Mouse (Mus musculus) kidney, adult 9 months (tissue): ENCODE measurements at regions not wholly inside any gene's neighbourhood (a gene's known extent, or its start where the extent isn't known, plus 50 kb on each side); places are given as distances from the start of the nearest gene placed in this dataset.

ENCODE experiments used
- DNase-seq: peaks from one replicate; pipeline ENCODE4 v3.0.0; 2022

DNA sequence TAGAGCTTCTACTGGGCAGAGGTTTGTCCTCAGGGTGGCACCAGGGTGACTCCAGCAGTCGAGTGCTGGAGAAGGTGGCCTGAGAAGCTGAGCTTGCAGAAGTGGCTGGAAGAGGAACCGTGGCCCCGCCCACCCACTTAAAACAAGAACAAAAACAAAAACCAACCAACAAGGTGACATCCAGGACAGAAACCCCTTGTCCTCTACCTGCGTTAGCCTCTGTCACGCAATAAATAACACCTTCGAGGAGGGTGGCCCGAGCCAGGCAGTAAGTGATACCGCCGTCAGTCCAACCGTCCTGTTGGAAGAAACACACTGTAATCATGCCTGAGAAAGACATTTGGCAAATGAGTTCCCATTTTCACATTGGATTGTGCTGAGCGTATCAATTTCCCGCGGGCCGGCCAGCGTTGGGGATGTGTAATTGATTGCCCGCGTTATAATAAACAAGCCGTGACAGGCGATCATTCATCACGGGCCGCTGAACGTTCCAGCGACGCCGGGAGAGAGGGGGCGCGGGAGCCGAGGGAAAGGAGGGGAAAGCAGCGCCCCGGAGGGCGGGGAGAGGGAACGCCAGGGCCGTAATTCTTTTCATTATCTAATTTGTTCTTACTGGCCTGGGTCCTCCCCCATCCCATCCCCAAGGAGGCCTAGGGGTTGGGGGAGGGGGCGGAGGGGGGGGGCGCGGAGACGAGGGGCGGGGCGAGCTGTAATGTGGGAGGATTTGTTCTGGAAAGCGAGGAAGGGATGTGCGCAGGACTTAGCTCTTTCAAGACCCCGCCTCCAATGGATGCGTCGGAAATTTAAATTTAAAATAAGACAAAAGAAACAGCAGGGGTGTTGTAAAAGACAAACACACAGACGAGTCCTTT is 135.6 kb downstream of the 2410131K14Rik start:
- peak; percentile 57 for DNase-seq

GRCm38 (mm10) chr5:118381294-118381675 is 136.3 kb downstream of the 2410131K14Rik start:
- DNase-seq = peak; percentile 68

DNA sequence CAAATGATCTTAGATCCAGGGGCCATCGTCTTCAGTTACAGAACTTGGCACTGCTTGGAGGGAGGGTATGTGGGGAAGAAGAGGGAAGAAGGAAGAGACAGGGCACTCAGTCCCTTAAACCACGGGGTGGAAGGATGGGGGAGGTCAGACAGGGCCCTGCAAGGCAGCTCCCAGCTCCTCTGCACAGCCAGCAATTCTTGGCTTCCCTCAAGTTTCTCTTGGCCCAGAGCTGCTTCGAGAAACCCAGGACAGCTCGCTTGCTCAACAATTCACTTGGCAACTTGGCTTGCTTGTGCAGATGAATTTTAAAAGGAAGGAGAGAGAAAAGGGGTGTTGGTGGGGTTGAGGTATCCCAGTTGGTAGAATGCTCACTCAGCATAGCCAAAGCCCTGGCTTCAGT is 141.1 kb downstream of the 2410131K14Rik start:
- DNase-seq = peak; percentile 18

GRCm38 (mm10) chr5:118388419-118388818 is 143.4 kb downstream of the 2410131K14Rik start:
- no peak for DNase-seq

DNA sequence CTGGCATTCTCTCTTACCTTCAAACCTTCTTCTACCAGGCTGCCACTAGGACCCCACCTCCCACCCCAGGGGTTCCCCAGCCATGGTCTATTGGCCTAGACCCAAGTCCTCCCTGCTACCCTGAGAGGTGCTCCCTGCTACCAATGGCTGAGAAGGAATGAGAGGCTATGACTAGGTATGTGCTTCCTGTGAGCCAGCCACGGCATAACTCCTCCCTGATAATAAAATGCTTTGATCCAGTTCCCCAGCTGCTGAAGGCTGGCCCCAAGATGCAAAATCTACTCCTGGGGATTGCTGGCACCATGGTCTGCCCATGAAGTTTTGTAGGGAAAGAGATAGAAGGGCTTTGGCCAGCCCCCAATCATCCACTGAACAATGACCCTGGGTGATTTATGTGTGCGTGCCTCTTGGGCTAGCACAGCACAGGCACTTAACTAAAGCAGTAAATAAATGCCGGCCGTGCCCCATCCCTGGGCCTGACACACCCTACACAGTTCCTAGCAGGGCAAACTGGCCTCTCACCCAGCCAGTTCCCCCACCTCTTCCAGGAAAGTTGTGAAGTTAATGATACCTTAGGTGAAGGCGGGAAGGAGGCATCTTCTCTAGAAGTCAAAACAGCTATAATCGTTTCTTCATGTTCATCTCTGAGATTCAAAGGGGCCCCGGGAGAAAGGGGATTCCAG is 145.8 kb downstream of the 2410131K14Rik start:
- no peak for DNase-seq

DNA sequence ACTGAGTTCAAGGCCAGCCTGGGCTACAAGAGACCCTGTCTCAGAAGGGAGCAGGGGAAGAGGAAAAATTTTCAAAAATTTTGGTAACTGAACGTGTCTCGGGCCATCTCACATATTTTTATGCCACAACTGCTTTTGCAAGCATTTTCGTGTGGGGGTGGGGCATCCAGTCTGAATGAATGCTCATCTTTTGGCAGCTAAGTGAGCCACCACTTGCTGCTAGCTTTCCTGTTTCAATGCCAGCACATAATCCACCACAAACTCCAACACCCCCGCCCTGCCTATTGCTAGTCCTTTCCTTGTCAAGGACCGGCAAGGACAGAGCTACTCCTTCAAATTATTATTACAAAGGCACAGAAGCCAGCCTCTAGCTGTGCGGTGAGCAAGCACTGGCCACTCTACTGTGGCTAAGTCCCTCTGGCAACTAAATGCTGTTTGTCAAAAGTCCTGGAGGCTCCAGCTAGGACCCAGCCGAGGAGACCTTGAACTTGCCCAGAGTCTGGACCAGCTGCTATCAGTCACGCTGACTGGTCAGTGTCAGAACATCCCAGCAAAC is 148.0 kb downstream of the 2410131K14Rik start:
- DNase-seq = no peak

- DNase-seq = no peak
These were observed 149.0 kb downstream of the 2410131K14Rik start for GRCm38 (mm10) chr5:118394051-118394450.

GRCm38 (mm10) chr5:118396004-118396725 is 151.1 kb downstream of the 2410131K14Rik start:
- no peak for DNase-seq

DNA sequence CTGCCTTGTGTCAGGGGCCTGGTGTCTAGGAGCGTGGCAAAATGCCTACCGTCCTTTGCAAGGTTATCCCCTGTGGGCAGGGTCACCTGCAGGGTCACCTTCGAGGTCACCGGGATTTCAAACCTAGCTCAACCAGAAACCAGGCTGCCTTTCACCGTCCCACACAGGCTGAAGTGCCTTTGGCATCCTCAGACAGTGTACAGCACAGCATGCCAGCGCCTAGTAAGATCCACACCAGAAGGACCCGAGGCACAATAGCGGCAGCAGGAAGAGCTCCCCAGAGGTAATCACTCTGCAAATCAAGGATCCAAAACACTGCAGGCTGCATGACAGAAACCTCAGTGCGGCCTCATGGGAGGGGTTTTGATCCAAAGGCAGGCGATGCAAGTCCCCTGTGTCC is 155.9 kb downstream of the 2410131K14Rik start:
- DNase-seq = no peak

- no peak for DNase-seq
These were observed 156.1 kb upstream of the Med13l start for GRCm38 (mm10) chr5:118404398-118404797.

- DNase-seq = no peak
These were observed 155.1 kb upstream of the Med13l start for GRCm38 (mm10) chr5:118405421-118405820.

DNA sequence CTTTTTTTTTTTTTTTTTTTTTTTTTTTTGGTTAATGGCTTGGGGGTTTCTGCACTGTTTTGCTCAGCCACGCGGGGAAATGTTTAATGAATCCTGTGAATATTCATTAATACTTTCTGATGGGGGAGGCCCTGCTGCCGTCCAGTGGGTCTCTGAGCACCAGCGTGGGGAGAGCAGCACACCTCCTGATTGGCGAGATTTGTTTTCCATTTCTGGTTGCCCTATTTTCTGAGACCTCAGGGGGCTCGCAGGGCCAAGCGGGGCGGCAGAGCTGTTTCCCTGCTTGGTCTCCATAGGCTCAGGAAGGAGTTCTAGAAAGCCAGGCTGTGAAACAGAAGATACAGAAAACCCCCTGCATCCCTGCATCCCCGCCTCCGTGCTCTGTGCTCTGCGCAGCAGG is 153.0 kb upstream of the Med13l start:
- DNase-seq = no peak

GRCm38 (mm10) chr5:118407973-118408372 is 152.5 kb upstream of the Med13l start:
- DNase-seq = no peak

DNA sequence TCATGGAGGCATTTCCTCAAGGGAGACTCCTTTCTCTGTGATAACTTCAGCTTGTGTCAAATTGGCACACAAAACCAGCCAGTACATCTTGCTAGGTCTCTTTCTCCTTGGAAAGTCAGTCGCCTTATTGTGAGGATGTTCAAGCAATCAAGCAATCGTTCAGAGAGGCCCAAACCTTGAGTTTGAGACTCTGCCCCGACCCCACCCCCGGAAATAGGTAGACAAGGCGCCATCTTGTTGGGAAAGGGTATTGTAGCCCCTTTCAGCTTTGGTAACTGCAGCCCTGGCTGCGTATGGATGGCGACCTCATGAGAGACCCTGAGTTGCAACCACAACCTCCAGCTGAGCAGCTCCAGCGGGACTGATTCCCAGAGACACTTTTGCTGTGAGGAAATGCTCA is 151.7 kb upstream of the Med13l start:
- no peak for DNase-seq

GRCm38 (mm10) chr5:118413428-118414282 is 146.8 kb upstream of the Med13l start:
- DNase-seq = peak; percentile 73

DNA sequence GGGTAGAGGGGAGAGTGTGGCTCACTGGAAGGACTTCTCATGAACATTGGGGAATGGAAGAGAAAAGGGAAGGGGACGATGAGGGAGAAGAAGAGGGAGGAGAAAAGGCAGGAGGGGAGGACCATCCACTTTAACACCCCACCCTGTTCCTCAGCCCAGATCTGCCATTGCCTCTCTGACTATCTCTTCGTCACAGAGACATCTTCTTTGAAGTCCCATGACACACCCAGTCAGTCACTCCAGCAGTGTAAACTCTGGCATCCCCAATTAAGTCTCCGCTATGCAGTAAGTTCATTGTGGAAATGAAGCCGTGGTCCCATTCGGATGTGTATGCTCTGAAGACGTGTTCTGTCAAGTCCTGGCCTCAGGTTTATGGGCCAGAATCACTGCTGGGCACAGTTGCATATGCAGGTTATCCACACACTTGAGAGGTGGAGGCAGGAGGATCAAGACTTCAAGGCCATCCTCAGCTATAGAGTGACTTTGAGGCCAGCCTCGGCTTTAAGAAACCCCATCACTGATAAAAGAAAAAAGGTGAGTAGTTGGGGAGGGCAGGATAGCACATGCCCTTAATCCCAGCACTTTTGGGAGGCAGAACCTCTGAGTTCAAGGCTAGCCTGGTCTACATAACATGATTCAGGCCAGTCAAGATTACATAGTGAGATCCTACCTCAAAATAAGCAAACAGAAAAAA is 141.0 kb upstream of the Med13l start:
- no peak for DNase-seq

- DNase-seq = peak; percentile 35
These were observed 138.3 kb upstream of the Med13l start for GRCm38 (mm10) chr5:118421884-118422821.

DNA sequence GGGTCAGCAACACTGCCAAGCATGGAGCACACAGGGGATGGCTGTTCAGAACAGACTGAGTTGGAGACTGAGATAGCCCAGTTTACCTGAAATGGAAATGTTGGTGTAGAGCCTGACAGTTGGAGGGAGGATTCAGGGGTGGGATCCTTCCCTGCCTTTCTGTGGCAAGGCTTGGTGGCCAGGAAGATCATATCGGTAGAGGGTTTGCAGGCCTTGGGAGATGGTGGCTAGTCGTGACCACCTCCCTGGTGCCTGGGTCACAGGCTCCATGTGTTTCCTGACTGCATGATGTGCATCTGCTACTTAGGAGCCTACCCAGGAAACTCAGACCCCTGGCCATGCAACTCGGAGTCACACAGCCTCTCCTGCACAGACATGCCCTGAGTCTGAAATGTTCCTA is 136.3 kb upstream of the Med13l start:
- DNase-seq = no peak

DNA sequence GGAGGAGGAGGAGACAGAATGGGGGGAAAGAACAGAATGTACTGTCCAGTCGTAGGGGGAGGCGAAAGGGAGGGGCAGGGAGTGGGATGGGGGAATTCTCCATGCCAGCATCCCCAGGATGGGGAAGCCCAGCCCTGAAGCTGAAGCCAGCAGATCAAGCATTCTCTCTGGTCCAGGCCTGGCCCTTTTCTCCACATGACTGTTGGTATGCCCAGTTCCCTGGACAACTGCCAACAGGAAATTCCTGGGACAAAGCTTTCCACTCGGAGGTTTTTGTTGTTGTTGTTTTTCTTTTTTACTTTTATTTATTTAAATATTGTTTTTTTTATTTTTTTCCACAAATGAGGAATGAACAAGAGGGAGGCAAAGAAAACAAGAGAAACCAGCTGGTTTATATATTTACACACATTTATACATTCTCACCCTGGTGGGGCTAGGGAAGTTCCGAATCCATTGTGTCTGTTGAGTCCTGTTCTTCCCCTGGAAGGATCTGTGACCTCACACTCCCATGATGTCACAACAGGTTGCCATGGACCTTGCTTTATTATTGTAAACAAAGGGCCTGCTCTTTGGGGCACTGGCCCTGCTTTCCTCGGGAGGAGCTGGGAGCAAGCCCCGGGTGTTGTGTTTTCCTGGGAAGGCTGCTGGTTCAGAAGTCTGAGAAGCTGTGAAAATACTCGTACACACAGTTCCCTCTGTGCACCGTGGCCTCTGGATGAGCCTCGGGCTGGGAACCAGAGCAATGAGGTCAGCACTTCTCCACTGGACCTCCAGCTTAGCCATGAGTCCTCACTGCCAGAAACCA is 135.5 kb upstream of the Med13l start:
- DNase-seq = peak; percentile 74

GRCm38 (mm10) chr5:118426673-118427072 is 133.8 kb upstream of the Med13l start:
- DNase-seq = no peak
